Mouse (Mus musculus) heart, embryonic 11.5 days (tissue): ENCODE results near the gene 1810013L24Rik. TPM values are rescaled to one million over a fixed set of nuclear protein-coding genes. Genes with fewer than 3 reads are reported as not detected.
"Not testable (repeated sequence)": the region's sequence is repeated elsewhere in the genome, so short reads cannot be mapped to it uniquely, and the experiment has no call there.

Experiments
- ATAC-seq: fragments of 200-750 bp; cut with Nextera tagmentation; replicated peaks from 2 replicates; pipeline ENCODE4 v1.8.0; 2017; ENCODE audit warnings: moderate library complexity; ENCODE audit not compliant: insufficient number of reproducible peaks, low FRiP score, low TSS enrichment
- H3K27ac ChIP-seq: fragments of 300-500 bp; sonication (generic); 2 replicates; pipeline ENCODE4 v1.5.1; 2014; ENCODE audit warnings: mild to moderate bottlenecking, low read depth, low read length
- H3K27me3 ChIP-seq: fragments of 300-500 bp; sonication (generic); 2 replicates; pipeline ENCODE4 v1.6.1; 2014; ENCODE audit warnings: mild to moderate bottlenecking, low read length, mixed read lengths; ENCODE audit not compliant: control insufficient read depth, insufficient read depth
- H3K36me3 ChIP-seq: fragments of 300-500 bp; sonication (generic); 2 replicates; pipeline ENCODE4 v1.6.1; 2014; ENCODE audit warnings: mild to moderate bottlenecking, low read length, moderate library complexity, mixed read lengths; ENCODE audit not compliant: control insufficient read depth, insufficient read depth
- H3K4me1 ChIP-seq: fragments of 300-500 bp; sonication (generic); 2 replicates; pipeline ENCODE4 v1.6.1; 2014; ENCODE audit warnings: low read length; ENCODE audit not compliant: control insufficient read depth, insufficient read depth
- H3K4me2 ChIP-seq: fragments of 300-500 bp; sonication (generic); 2 replicates; pipeline ENCODE4 v1.6.1; 2014; ENCODE audit warnings: mild to moderate bottlenecking, moderate library complexity
- H3K4me3 ChIP-seq: fragments of 300-500 bp; sonication (generic); 2 replicates; pipeline ENCODE4 v1.5.1; 2014; ENCODE audit warnings: low read depth, low read length
- H3K9ac ChIP-seq: fragments of 300-500 bp; sonication (generic); 2 replicates; pipeline ENCODE4 v1.6.1; 2014; ENCODE audit warnings: mild to moderate bottlenecking, low read depth, low read length, moderate library complexity
- H3K9me3 ChIP-seq: fragments of 300-500 bp; sonication (generic); replicated peaks from 2 replicates; pipeline ENCODE4 v1.6.1; 2016; ENCODE audit warnings: low read length; ENCODE audit not compliant: control insufficient read depth
- WGBS: fragments of 180-500 bp; shearing (Covaris S2); extraction: QIAGEN DNeasy Blood & Tissue Kit; methylation state at CpG from one replicate; pipeline ENCODE4 v1.1.7; 2014; ENCODE audit not compliant: insufficient replicate concordance; 5-methylcytosine and 5-hydroxymethylcytosine counted together
- polyA plus RNA-seq: library from polyadenylated mRNA; unstranded; fragments of >200 nt; fragmentation: Nextera tagmentation; extraction: Ambion mirVana; gene quantifications from 2 replicates; pipeline ENCODE4 v1.2.1, GENCODE M21; 2014

The 1810013L24Rik gene
- polyA plus RNA-seq, 1 experiment from 2014 or later = 13.4 TPM

GRCm38 (mm10) chr16:8895301-8895700 lies 65.4 kb downstream of the 1810013L24Rik start:
- Histone ChIP-seq H3K36me3 (no peaks in the 10 kb centered on the region), H3K27ac (no peak overlapping the region), H3K4me3 (no peak overlapping the region), H3K27me3 (no peaks in the 10 kb centered on the region), H3K4me1 (no peaks in the 10 kb centered on the region), H3K4me2 (no peak overlapping the region), H3K9ac (no peak overlapping the region), H3K9me3 (no peaks in the 10 kb centered on the region)
- 88% methylated on average over 4 of the region's 4 CpGs for WGBS
- no peak for ATAC-seq

- not testable (repeated sequence) for H3K4me3 ChIP-seq, H3K9ac ChIP-seq, H3K36me3 ChIP-seq, ATAC-seq, H3K27ac ChIP-seq, H3K27me3 ChIP-seq, H3K9me3 ChIP-seq, H3K4me2 ChIP-seq, H3K4me1 ChIP-seq
- 24% methylated on average over 2 of the region's 2 CpGs for WGBS
Observed at GRCm38 (mm10) chr16:8906115-8906514, 76.2 kb downstream of the 1810013L24Rik start.

Other genes starting within 250 kb of the 1810013L24Rik start
- gene Pmm2, start 192.4 kb upstream of the 1810013L24Rik start, polyA plus RNA-seq = 38.5 and 40.3 TPM in 2 replicates
- gene Tmem186, start 192.4 kb upstream of the 1810013L24Rik start, polyA plus RNA-seq = 10.5 and 16.3 TPM in 2 replicates
- 39.1 and 42.4 TPM in 2 replicates for gene Carhsp1, start 157.9 kb upstream of the 1810013L24Rik start, polyA plus RNA-seq
- not detected in 2 replicates for gene Gm5767, start 149.3 kb upstream of the 1810013L24Rik start, polyA plus RNA-seq
- 20.6 and 31.9 TPM in 2 replicates for gene Usp7, start 37.8 kb upstream of the 1810013L24Rik start, polyA plus RNA-seq